Mouse (Mus musculus) adrenal gland, postnatal 36 days (tissue): ENCODE results near the gene Dock7. TPM values are rescaled to one million over a fixed set of nuclear protein-coding genes. Genes with fewer than 3 reads are reported as not detected.
A peak's percentile ranks its signal among the peaks of the same experiment; 100 is the strongest.
"Not testable (repeated sequence)": the region's sequence is repeated elsewhere in the genome, so short reads cannot be mapped to it uniquely, and the experiment has no call there.

ENCODE experiments used
- DNase-seq, 2 experiments: peaks; one replicate each; pipeline ENCODE4 v3.0.0; 2021; ENCODE audit warnings: mixed read lengths in 1 of 2
- total RNA-seq, 2 experiments: library from RNA; stranded (reverse); gene quantifications; 2 replicates each; pipeline ENCODE4 v1.2.3; 2021

Gene Dock7
- total RNA-seq, 2 experiments from 2014 or later, result 37.3 to 67.4 TPM

- no peak for DNase-seq
Measured at GRCm38 (mm10) chr4:99006319-99006718, 114.4 kb downstream of the Dock7 start.

- DNase-seq, result no peak
Measured at GRCm38 (mm10) chr4:99005574-99005973, 115.1 kb downstream of the Dock7 start.

- DNase-seq, result no peak
Measured at GRCm38 (mm10) chr4:98993491-98993890, 127.2 kb downstream of the Dock7 start.

- DNase-seq, result no peak
Measured at GRCm38 (mm10) chr4:98984701-98985100, 136.0 kb downstream of the Dock7 start.

GRCm38 (mm10) chr4:98979976-98980375, 140.7 kb downstream of the Dock7 start:
- DNase-seq, result not testable (repeated sequence)

GRCm38 (mm10) chr4:98978693-98979092, 142.0 kb downstream of the Dock7 start:
- no peak for DNase-seq

GRCm38 (mm10) chr4:98978288-98978687, 142.4 kb downstream of the Dock7 start:
- DNase-seq, result not testable (repeated sequence)

GRCm38 (mm10) chr4:98975741-98976140, 145.0 kb downstream of the Dock7 start:
- no peak for DNase-seq

GRCm38 (mm10) chr4:98969946-98970345, 150.8 kb downstream of the Dock7 start:
- DNase-seq, result no peak

- no peak for DNase-seq
Measured at GRCm38 (mm10) chr4:98960243-98960642, 160.5 kb downstream of the Dock7 start.

- DNase-seq, result no peak
Measured at GRCm38 (mm10) chr4:98955986-98956385, 164.7 kb downstream of the Dock7 start.

GRCm38 (mm10) chr4:98950563-98950962, 170.2 kb downstream of the Dock7 start:
- no peak for DNase-seq

GRCm38 (mm10) chr4:98938210-98938609, 182.5 kb downstream of the Dock7 start:
- not testable (repeated sequence) for DNase-seq

GRCm38 (mm10) chr4:98936036-98936435, 184.7 kb downstream of the Dock7 start:
- DNase-seq, result no peak

- no peak for DNase-seq
Measured at GRCm38 (mm10) chr4:98925250-98925781, 195.4 kb downstream of the Dock7 start.

GRCm38 (mm10) chr4:98924906-98925178, 195.9 kb downstream of the Dock7 start:
- DNase-seq, result no peak

GRCm38 (mm10) chr4:98924071-98924905, 196.4 kb downstream of the Dock7 start:
- peak in 1 of 2 experiments; percentile 51 for DNase-seq

- no peak for DNase-seq
Measured at GRCm38 (mm10) chr4:98923568-98924070, 197.1 kb downstream of the Dock7 start, which contains the start of gene Usp1. Gene Usp1, plus strand, starts transcription at chr4:98923810.

- peak; percentile 97 for DNase-seq
Measured at GRCm38 (mm10) chr4:98922643-98923567, 197.8 kb downstream of the Dock7 start.

- DNase-seq, result peak in 1 of 2 experiments; percentile 2
Measured at GRCm38 (mm10) chr4:98922061-98922642, 198.6 kb downstream of the Dock7 start.

- no peak for DNase-seq
Measured at GRCm38 (mm10) chr4:98920896-98921295, 199.8 kb downstream of the Dock7 start.

- DNase-seq, result no peak
Measured at GRCm38 (mm10) chr4:98918204-98918603, 202.5 kb downstream of the Dock7 start.
